In the genomic region with DNA sequence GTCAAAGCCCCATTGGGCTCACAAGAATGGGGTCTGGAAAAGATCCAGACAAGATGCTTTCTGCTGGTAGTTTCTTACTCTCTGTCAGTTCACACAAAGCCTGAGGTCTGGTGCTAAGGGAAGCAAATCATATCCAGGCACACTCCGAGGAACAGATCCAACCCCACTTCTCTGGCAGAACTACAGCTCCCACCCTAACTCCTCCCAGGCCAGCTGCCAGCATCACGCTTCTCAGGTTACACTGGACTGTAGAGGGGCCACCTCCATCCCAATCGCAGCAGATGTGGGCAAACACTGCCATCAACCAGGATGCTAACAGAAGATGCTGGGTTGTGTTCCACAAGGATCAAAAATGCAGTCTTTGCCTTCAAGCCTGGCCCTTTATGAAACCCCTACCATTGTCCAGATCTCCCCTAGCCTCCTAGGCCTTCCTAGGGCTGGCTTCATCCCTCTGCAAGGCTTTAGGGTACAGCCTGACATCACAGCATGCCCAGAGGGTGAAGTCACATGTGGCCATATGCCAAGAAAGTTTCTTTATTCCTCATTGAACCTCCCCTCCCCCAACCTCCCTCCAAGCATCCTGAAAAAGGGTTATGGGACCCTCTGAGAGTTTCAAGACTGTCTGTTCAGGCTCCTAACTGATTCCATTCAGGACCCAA, we compare ENCODE assay signal across 11 mouse cellular contexts.
A peak's percentile ranks its signal among the peaks of the same experiment; 100 is the strongest.
DNase-seq lines count a peak whose midpoint lies in the region; ATAC-seq lines count a peak whose summit lies in the region.
"Had no signal": no experiment of that assay in that cellular context is flagged by ENCODE, and none has a peak within 500 bp of the region (broad histone marks: within the 10 kb centered on the region; RNA-seq: fewer than 3 reads in every experiment).

No protein-coding gene starts in this region.

- peak; percentile 25 for DNase-seq in hindbrain, embryonic 10.5 days (ENCODE audit: low spot score)
- peak; percentile 16 for DNase-seq in neural tube, embryonic 10.5 days (ENCODE audit: extremely low spot score, low spot score)
- peak; percentile 12 for DNase-seq in gastrocnemius, postnatal 25 days
- no peak for DNase-seq in adrenal gland, postnatal 25 days
- no peak for DNase-seq in right cerebral cortex, postnatal 4 days
- DNase-seq: kidney, adult 2 months had no signal

- H3K9me3 ChIP-seq in hindbrain, embryonic 10.5 days: no peaks in the 10 kb centered on the region
- no peaks in the 10 kb centered on the region for H3K9me3 ChIP-seq in hindbrain, embryonic 16.5 days (ENCODE audit: control insufficient read depth, low read length)
- no peaks in the 10 kb centered on the region for H3K9me3 ChIP-seq in neural tube, embryonic 15.5 days (replicated peaks)
- H3K9me3 ChIP-seq in stomach, embryonic 16.5 days (replicated peaks; ENCODE audit: control insufficient read depth, low read length): no peaks in the 10 kb centered on the region
- H3K9me3 ChIP-seq: liver, embryonic 15.5 days had no signal

- ATAC-seq in hindbrain, embryonic 16.5 days: no peak
- ATAC-seq in neural tube, embryonic 15.5 days (ENCODE audit: low FRiP score): no peak
- peak; percentile 40 for ATAC-seq in stomach, embryonic 16.5 days (ENCODE audit: insufficient read depth, low FRiP score)
- ATAC-seq: CD4-positive, CD25-positive, alpha-beta regulatory T cell, adult 4 months had no signal

- H3K4me2 ChIP-seq in hindbrain, embryonic 16.5 days (ENCODE audit: low read length): no peak overlapping the region
- no peak overlapping the region for H3K4me2 ChIP-seq in neural tube, embryonic 15.5 days
- no peak overlapping the region for H3K4me2 ChIP-seq in stomach, embryonic 16.5 days (ENCODE audit: low read depth, low read length)
- H3K4me2 ChIP-seq: liver, embryonic 15.5 days had no signal

- WGBS in hindbrain, embryonic 10.5 days: 50% methylated on average over 3 of the region's 3 CpGs
- WGBS in hindbrain, embryonic 16.5 days: 32% methylated on average over 3 of the region's 3 CpGs
- 47% methylated on average over 3 of the region's 3 CpGs for WGBS in neural tube, embryonic 15.5 days
- 21% methylated on average over 3 of the region's 3 CpGs for WGBS in stomach, embryonic 16.5 days

- H3K4me3 ChIP-seq in hindbrain, embryonic 10.5 days: no peak overlapping the region
- no peak overlapping the region for H3K4me3 ChIP-seq in hindbrain, embryonic 16.5 days (ENCODE audit: low read length)
- no peak overlapping the region for H3K4me3 ChIP-seq in neural tube, embryonic 15.5 days (replicated peaks)
- no peak overlapping the region for H3K4me3 ChIP-seq in stomach, embryonic 16.5 days (replicated peaks; ENCODE audit: low read length)
- H3K4me3 ChIP-seq: liver, embryonic 15.5 days had no signal

- no peak overlapping the region for H3K9ac ChIP-seq in hindbrain, embryonic 16.5 days (ENCODE audit: low read depth, low read length)
- no peak overlapping the region for H3K9ac ChIP-seq in neural tube, embryonic 15.5 days (replicated peaks)
- no peak overlapping the region for H3K9ac ChIP-seq in stomach, embryonic 16.5 days (ENCODE audit: low read length)
- H3K9ac ChIP-seq: liver, embryonic 15.5 days had no signal

- no peaks in the 10 kb centered on the region for H3K36me3 ChIP-seq in hindbrain, embryonic 10.5 days
- no peaks in the 10 kb centered on the region for H3K36me3 ChIP-seq in hindbrain, embryonic 16.5 days (ENCODE audit: control insufficient read depth, insufficient read depth, low read length)
- H3K36me3 ChIP-seq in neural tube, embryonic 15.5 days: no peaks in the 10 kb centered on the region
- H3K36me3 ChIP-seq in stomach, embryonic 16.5 days (ENCODE audit: control insufficient read depth, insufficient read depth, low read length): no peaks in the 10 kb centered on the region
- H3K36me3 ChIP-seq: liver, embryonic 15.5 days had no signal

- no peaks in the 10 kb centered on the region for H3K27me3 ChIP-seq in hindbrain, embryonic 10.5 days (ENCODE audit: insufficient read depth, poor library complexity, severe bottlenecking)
- H3K27me3 ChIP-seq in hindbrain, embryonic 16.5 days (replicated peaks; ENCODE audit: control insufficient read depth, insufficient read depth, low read length): no peaks in the 10 kb centered on the region
- no peaks in the 10 kb centered on the region for H3K27me3 ChIP-seq in neural tube, embryonic 15.5 days (replicated peaks)
- H3K27me3 ChIP-seq in stomach, embryonic 16.5 days (ENCODE audit: control insufficient read depth, insufficient read depth, low read length): no peaks in the 10 kb centered on the region
- H3K27me3 ChIP-seq: liver, embryonic 15.5 days had no signal

- no peak overlapping the region for H3K27ac ChIP-seq in hindbrain, embryonic 10.5 days
- H3K27ac ChIP-seq in hindbrain, embryonic 16.5 days (ENCODE audit: low read depth, low read length): no peak overlapping the region
- H3K27ac ChIP-seq in neural tube, embryonic 15.5 days (replicated peaks): no peak overlapping the region
- H3K27ac ChIP-seq in stomach, embryonic 16.5 days (ENCODE audit: low read length): no peak overlapping the region
- H3K27ac ChIP-seq: liver, embryonic 15.5 days had no signal

- H3K4me1 ChIP-seq in hindbrain, embryonic 10.5 days (replicated peaks): no peaks in the 10 kb centered on the region
- H3K4me1 ChIP-seq in hindbrain, embryonic 16.5 days (ENCODE audit: control insufficient read depth, insufficient read depth, low read depth, low read length): no peaks in the 10 kb centered on the region
- H3K4me1 ChIP-seq in neural tube, embryonic 15.5 days: no peaks in the 10 kb centered on the region
- peaks cover 7% of the 10 kb centered on the region; the same call in 1 of the 2 replicates for H3K4me1 ChIP-seq in stomach, embryonic 16.5 days (ENCODE audit: control insufficient read depth, insufficient read depth, low read length)
- H3K4me1 ChIP-seq: liver, embryonic 15.5 days had no signal

Comparison
In these comparisons a context has a peak if more than half of its experiments do, and no peak if none do; other contexts are left out.
1. DNase-seq: peak in hindbrain, embryonic 10.5 days (single experiment), neural tube, embryonic 10.5 days (single experiment) and gastrocnemius, postnatal 25 days (single experiment); none in adrenal gland, postnatal 25 days (single experiment) and right cerebral cortex, postnatal 4 days (single experiment).